Mouse (Mus musculus): ENCODE data around the gene Clca2.
A peak's percentile ranks its signal among the peaks of the same experiment; 100 is the strongest.
"Not testable (repeated sequence)": the region's sequence is repeated elsewhere in the genome, so short reads cannot be mapped to it uniquely, and the experiment has no call there.

Gene Clca2

GRCm38 (mm10) chr3:145086180-145086579, 13.1 kb downstream of the Clca2 start:
- DNase-seq (ENCODE audit: low read depth) = no peak

- no peak for DNase-seq (ENCODE audit: low read depth)
These were observed 16.2 kb downstream of the Clca2 start for GRCm38 (mm10) chr3:145083081-145083480.

GRCm38 (mm10) chr3:145080904-145081303, 18.3 kb downstream of the Clca2 start:
- no peak for DNase-seq (ENCODE audit: low read depth)

- no peak for DNase-seq (ENCODE audit: low read depth)
These were observed 20.8 kb downstream of the Clca2 start for GRCm38 (mm10) chr3:145078405-145078804.

GRCm38 (mm10) chr3:145072339-145072738, 26.9 kb downstream of the Clca2 start:
- no peak for DNase-seq (ENCODE audit: low read depth)

- no peak for DNase-seq (ENCODE audit: low read depth)
These were observed 30.3 kb downstream of the Clca2 start for GRCm38 (mm10) chr3:145068964-145069363.

GRCm38 (mm10) chr3:145055138-145055537, 44.1 kb downstream of the Clca2 start:
- DNase-seq (ENCODE audit: low read depth) = not testable (repeated sequence)

- DNase-seq (ENCODE audit: low read depth) = peak; percentile 14
These were observed 49.4 kb downstream of the Clca2 start for GRCm38 (mm10) chr3:145049820-145050219.

GRCm38 (mm10) chr3:145038813-145039212, 60.4 kb downstream of the Clca2 start:
- no peak for DNase-seq (ENCODE audit: low read depth)

- no peak for DNase-seq (ENCODE audit: low read depth)
These were observed 66.6 kb downstream of the Clca2 start, which contains the start of gene Clca1 for GRCm38 (mm10) chr3:145032676-145033075. Gene Clca1 (minus strand): TSS chr3:145032776.

- no peak for DNase-seq (ENCODE audit: low read depth)
These were observed 71.2 kb downstream of the Clca2 start for GRCm38 (mm10) chr3:145028036-145028435.

GRCm38 (mm10) chr3:145026750-145027149, 72.5 kb downstream of the Clca2 start:
- DNase-seq (ENCODE audit: low read depth) = no peak
